Mouse (Mus musculus) CH12.LX (cell line): ENCODE measurements at regions not wholly inside any gene's neighbourhood (a gene's known extent, or its start where the extent isn't known, plus 50 kb on each side); places are given as distances from the start of the nearest gene placed in this dataset.

Source experiments
- GABPA ChIP-seq: IDR thresholded peaks from 2 replicates; pipeline ENCODE4 v1.6.1; 2012; ENCODE audit warnings: low read depth, low read length, improper control_type of control experiment, inconsistent platforms; ENCODE audit not compliant: insufficient replicate concordance
- ZKSCAN1 ChIP-seq: IDR thresholded peaks from 2 replicates; pipeline ENCODE4 v1.6.1; 2012; ENCODE audit warnings: low read depth, inconsistent platforms, low read length, improper control_type of control experiment, borderline replicate concordance

GRCm38 (mm10) chr14:114128491-114128890 lies 814.1 kb downstream of the Tpm3-rs7 start:
- TF ChIP-seq ZKSCAN1 (no peak), GABPA (no peak)
